8 mouse cellular contexts compared by ENCODE assay signal in the genomic region with DNA sequence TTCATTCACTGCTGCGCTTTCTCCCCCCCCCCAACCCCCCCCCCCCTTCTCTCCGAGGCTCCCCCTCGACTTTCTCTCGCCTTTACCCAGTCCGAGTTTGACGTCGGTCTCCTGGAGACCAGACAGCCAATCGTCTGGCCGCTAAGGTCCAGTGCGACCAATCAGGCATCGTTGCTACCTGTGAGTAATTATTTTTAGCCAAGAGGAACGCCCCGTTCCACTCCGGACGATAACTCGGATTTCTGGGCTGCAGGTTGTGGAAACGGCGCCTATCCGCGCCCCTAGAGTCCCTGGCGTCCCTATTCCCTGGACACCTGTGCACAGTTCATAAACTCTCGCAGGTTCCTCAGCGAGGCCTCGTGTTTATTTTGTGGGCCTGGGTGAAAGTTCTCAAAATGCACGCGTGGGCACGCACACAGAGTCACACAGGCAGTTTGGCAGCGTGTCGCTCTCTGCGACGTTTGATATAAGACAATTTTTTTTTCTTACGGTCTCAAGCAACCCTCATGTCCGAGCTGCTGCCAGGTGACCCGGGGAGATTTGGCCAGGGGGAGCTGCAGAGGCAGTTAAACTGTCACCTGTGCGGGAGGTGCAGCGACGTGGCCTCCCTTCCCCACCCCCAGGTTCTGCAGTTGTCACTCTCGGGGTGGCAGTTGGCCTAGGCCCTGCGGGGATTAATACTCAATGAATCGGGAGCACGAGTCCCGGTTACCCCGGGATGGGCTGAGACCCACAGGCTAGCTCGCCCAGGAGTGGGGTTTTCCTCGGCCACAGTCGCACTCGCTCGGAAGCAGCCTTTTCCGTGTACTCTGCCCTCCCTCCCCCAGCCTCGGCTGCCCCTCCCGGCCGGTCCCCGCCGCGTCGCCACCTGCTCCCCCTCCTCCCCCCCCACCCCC. TPM values are rescaled to one million over a fixed set of nuclear protein-coding genes. Genes with fewer than 3 reads are reported as not detected.
A peak's percentile ranks its signal among the peaks of the same experiment; 100 is the strongest.
DNase-seq lines count a peak whose midpoint lies in the region; ATAC-seq lines count a peak whose summit lies in the region.

No protein-coding gene starts in this region.

- peak overlapping the region; percentile 46 for H3K4me3 ChIP-seq in hindbrain, embryonic 11.5 days (ENCODE audit: low read depth, low read length)

- H3K9ac ChIP-seq in hindbrain, embryonic 11.5 days (ENCODE audit: low read depth, low read length), result peak overlapping the region; percentile 77

- peak overlapping the region; percentile 97 for H3K27ac ChIP-seq in hindbrain, embryonic 11.5 days (ENCODE audit: low read depth, low read length)

- peak overlapping the region; percentile 91 for H3K4me2 ChIP-seq in hindbrain, embryonic 11.5 days (replicated peaks; ENCODE audit: low read depth, low read length)

- H3K36me3 ChIP-seq in hindbrain, embryonic 11.5 days (ENCODE audit: control insufficient read depth, insufficient read depth, low read length), result peaks cover 6% of the 10 kb centered on the region; the same call in 1 of the 2 replicates

- peak; percentile 96 for DNase-seq in MEL-GATA-1-ER (ENCODE audit: extremely low read depth, low read depth)
- DNase-seq in cerebellum, adult 8-10 months, result peak; percentile 92
- DNase-seq in hindbrain, embryonic 11.5 days (ENCODE audit: low spot score), result peak; percentile 88
- peak; percentile 82 to 86 for DNase-seq in layer of hippocampus, postnatal 10 days (ENCODE audit: low spot score in 2 of 2)
- peak; percentile 95 for DNase-seq in lung, postnatal 10 days
- peak; percentile 86 for DNase-seq in ovary, postnatal 36 days (ENCODE audit: low spot score)
- DNase-seq in thymus, postnatal 25 days, result peak; percentile 88

- peak; percentile 64 for ATAC-seq in frontal cortex, adult (ENCODE audit: low TSS enrichment)
- peak; percentile 84 for ATAC-seq in hindbrain, embryonic 11.5 days (ENCODE audit: low FRiP score)

- H3K9me3 ChIP-seq in hindbrain, embryonic 11.5 days (ENCODE audit: control insufficient read depth, low read length), result no peaks in the 10 kb centered on the region

- peaks cover 4% of the 10 kb centered on the region for H3K4me1 ChIP-seq in hindbrain, embryonic 11.5 days (replicated peaks; ENCODE audit: control insufficient read depth, insufficient read depth, low read length)

- under 1% methylated on average over 45 of the region's 56 CpGs for WGBS in hindbrain, embryonic 11.5 days

- no peaks in the 10 kb centered on the region for H3K27me3 ChIP-seq in hindbrain, embryonic 11.5 days (ENCODE audit: control insufficient read depth, insufficient read depth, low read length)

RNA-seq across cellular contexts. Expression of gene Tob1, which starts 0.8 kb away (rescaled TPM):
- polyA plus RNA-seq in hindbrain, embryonic 11.5 days (2014; fragmentation: Nextera tagmentation; extraction: Ambion mirVana), result 36.7 and 38.9 TPM in 2 replicates
- 10 to 100 TPM; 29.2 to 31.3 TPM for total RNA-seq in layer of hippocampus, postnatal 10 days (2021)

RNA-seq across cellular contexts. Expression of gene Wfikkn2, which starts 35.4 kb away (rescaled TPM):
- polyA plus RNA-seq in hindbrain, embryonic 11.5 days (2014; fragmentation: Nextera tagmentation; extraction: Ambion mirVana), result 0.95 and 1.8 TPM in 2 replicates
- total RNA-seq in layer of hippocampus, postnatal 10 days (2021), result 1 to 10 TPM; 1.5 to 2.0 TPM

Comparison
In these comparisons a context has a peak if more than half of its experiments do, and no peak if none do; other contexts are left out.
1. Peak in every context shown above with its lines: DNase-seq, ATAC-seq, H3K4me3 ChIP-seq and H3K27ac ChIP-seq.